Comparison of ENCODE assay signal across 10 mouse cellular contexts in genomic region chr9:71571150-71571633, GRCm38 (mm10). TPM values are rescaled to one million over a fixed set of nuclear protein-coding genes. Genes with fewer than 3 reads are reported as not detected.
DNase-seq lines count a peak whose midpoint lies in the region; ATAC-seq and TF ChIP-seq lines count a peak whose summit lies in the region.
"Had no signal": no experiment of that assay in that cellular context is flagged by ENCODE, and none has a peak within 500 bp of the region (broad histone marks: within the 10 kb centered on the region; RNA-seq: fewer than 3 reads in every experiment).

No protein-coding gene starts in this region.

- no peak for TF ChIP-seq CTCF in thymus, adult 2 months (IDR thresholded peaks at IDR 0.05; ENCODE audit: borderline replicate concordance, control insufficient read depth, extremely low read depth, insufficient read depth, low read length, poor library complexity)

- intact Hi-C loops in gastrocnemius, postnatal 14 days (cut with DNase I; ENCODE audit: low total_unique reads), result no loop called here
- intact Hi-C loops in left cerebral cortex, postnatal 25 days (cut with DNase I), result no loop called here

- peaks cover 12% of the 10 kb centered on the region for H3K4me1 ChIP-seq in lung, embryonic 16.5 days (replicated peaks; ENCODE audit: control insufficient read depth, insufficient read depth, low read length)
- H3K4me1 ChIP-seq in thymus, adult 2 months (replicated peaks; ENCODE audit: control insufficient read depth, insufficient read depth, low read length), result peaks cover 38% of the 10 kb centered on the region
- no peaks in the 10 kb centered on the region for H3K4me1 ChIP-seq in forebrain, embryonic 15.5 days
- H3K4me1 ChIP-seq: liver, embryonic 13.5 days had no signal

- H3K27me3 ChIP-seq in lung, embryonic 16.5 days (ENCODE audit: control insufficient read depth, insufficient read depth, low read depth, low read length), result no peaks in the 10 kb centered on the region
- no peaks in the 10 kb centered on the region for H3K27me3 ChIP-seq in thymus, adult 2 months (ENCODE audit: control insufficient read depth, insufficient read depth, low read length)
- H3K27me3 ChIP-seq in forebrain, embryonic 15.5 days, result no peaks in the 10 kb centered on the region
- H3K27me3 ChIP-seq: liver, embryonic 13.5 days had no signal

- no peak overlapping the region for H3K4me2 ChIP-seq in lung, embryonic 16.5 days (ENCODE audit: low read depth, low read length)
- H3K4me2 ChIP-seq in forebrain, embryonic 15.5 days (replicated peaks), result no peak overlapping the region
- H3K4me2 ChIP-seq: liver, embryonic 13.5 days had no signal

- no peak overlapping the region for H3K27ac ChIP-seq in lung, embryonic 16.5 days (ENCODE audit: low read length)
- H3K27ac ChIP-seq in thymus, adult 2 months (ENCODE audit: control insufficient read depth, insufficient read depth, low read length), result peak overlapping the region; percentile 95
- no peak overlapping the region for H3K27ac ChIP-seq in forebrain, embryonic 15.5 days (replicated peaks)
- H3K27ac ChIP-seq: liver, embryonic 13.5 days had no signal

- 35% methylated on average over 7 of the region's 7 CpGs for WGBS in lung, embryonic 16.5 days
- 26% methylated on average over 7 of the region's 7 CpGs for WGBS in thymus, adult 2 months
- WGBS in forebrain, embryonic 15.5 days, result 91% methylated on average over 7 of the region's 7 CpGs

- no peak overlapping the region for H3K4me3 ChIP-seq in lung, embryonic 16.5 days (ENCODE audit: low read length)
- no peak overlapping the region for H3K4me3 ChIP-seq in thymus, adult 2 months (ENCODE audit: control insufficient read depth, insufficient read depth, low read length)
- no peak overlapping the region for H3K4me3 ChIP-seq in forebrain, embryonic 15.5 days
- H3K4me3 ChIP-seq: liver, embryonic 13.5 days had no signal

- H3K36me3 ChIP-seq in lung, embryonic 16.5 days (ENCODE audit: control insufficient read depth, insufficient read depth, low read length), result no peaks in the 10 kb centered on the region
- no peaks in the 10 kb centered on the region for H3K36me3 ChIP-seq in thymus, adult 2 months (ENCODE audit: control insufficient read depth, insufficient read depth, low read length)
- H3K36me3 ChIP-seq in forebrain, embryonic 15.5 days, result no peaks in the 10 kb centered on the region
- H3K36me3 ChIP-seq: liver, embryonic 13.5 days had no signal

- DNase-seq in gastrocnemius, postnatal 10 days, result peak; percentile 16
- DNase-seq in gastrocnemius, postnatal 14 days, result no peak
- no peak for DNase-seq in lung, adult 18-20 months
- peak; percentile 15 to 62 for DNase-seq in left cerebral cortex, postnatal 25 days (ENCODE audit: low spot score in 2 of 2)
- DNase-seq in thymus, adult 2 months, result peak; percentile 60
- no peak for DNase-seq in kidney, postnatal 14 days
- DNase-seq: liver, embryonic 13.5 days had no signal

- no peak for TF ChIP-seq POLR2A in thymus, adult 2 months (IDR thresholded peaks at IDR 0.05; ENCODE audit: control insufficient read depth, extremely low read depth, insufficient read depth, low read length, poor library complexity)

- no peaks in the 10 kb centered on the region for H3K9me3 ChIP-seq in lung, embryonic 16.5 days (ENCODE audit: control insufficient read depth, low read length)
- no peaks in the 10 kb centered on the region for H3K9me3 ChIP-seq in forebrain, embryonic 15.5 days
- H3K9me3 ChIP-seq: liver, embryonic 13.5 days had no signal

- no peak overlapping the region for H3K9ac ChIP-seq in lung, embryonic 16.5 days (ENCODE audit: low read length)
- H3K9ac ChIP-seq in forebrain, embryonic 15.5 days (replicated peaks), result no peak overlapping the region
- H3K9ac ChIP-seq: liver, embryonic 13.5 days had no signal

- 0 out of 2 replicates have a peak, but pooled peaks have one; percentile 23 for ATAC-seq in lung, embryonic 16.5 days (ENCODE audit: low read depth)
- ATAC-seq in forebrain, embryonic 15.5 days (replicated peaks), result no peak
- ATAC-seq: activated CD4-positive, CD25-positive, alpha-beta regulatory T cell, adult 4 months had no signal

RNA-seq across cellular contexts. Expression of gene Myzap, which starts 21.0 kb away (rescaled TPM):
- 10 to 100 TPM; 11.1 to 14.1 TPM for total RNA-seq in gastrocnemius, postnatal 10 days (2021)
- 1 to 10 TPM; 6.7 to 8.8 TPM for total RNA-seq in gastrocnemius, postnatal 14 days (2021)
- 65.8 and 66.7 TPM in 2 replicates for polyA plus RNA-seq in lung, embryonic 16.5 days (2015; fragmentation: Nextera tagmentation; extraction: Ambion mirVana)
- total RNA-seq in left cerebral cortex, postnatal 25 days (2021), result 1 to 10 TPM; 1.6 TPM
- polyA plus RNA-seq in thymus, adult 2 months (2012; rRNA removed), result 4.3 and 9.6 TPM in 2 replicates
- 1.8 and 2.0 TPM in 2 replicates for polyA plus RNA-seq in forebrain, embryonic 15.5 days (2015; fragmentation: Nextera tagmentation; extraction: Ambion mirVana)

Comparison
In these comparisons a context has a peak if more than half of its experiments do, and no peak if none do; other contexts are left out.
1. DNase-seq: peak in gastrocnemius, postnatal 10 days (single experiment), left cerebral cortex, postnatal 25 days (2 of 2) and thymus, adult 2 months (single experiment); none in gastrocnemius, postnatal 14 days (single experiment), lung, adult 18-20 months (0 of 2) and kidney, postnatal 14 days (single experiment).